Mouse (Mus musculus): Measurements from ENCODE around the gene Ins2. TPM values are rescaled to one million over a fixed set of nuclear protein-coding genes. Genes with fewer than 3 reads are reported as not detected.

Gene Ins2
- total RNA-seq, 2 experiments from 2014 or later = not detected

DNA sequence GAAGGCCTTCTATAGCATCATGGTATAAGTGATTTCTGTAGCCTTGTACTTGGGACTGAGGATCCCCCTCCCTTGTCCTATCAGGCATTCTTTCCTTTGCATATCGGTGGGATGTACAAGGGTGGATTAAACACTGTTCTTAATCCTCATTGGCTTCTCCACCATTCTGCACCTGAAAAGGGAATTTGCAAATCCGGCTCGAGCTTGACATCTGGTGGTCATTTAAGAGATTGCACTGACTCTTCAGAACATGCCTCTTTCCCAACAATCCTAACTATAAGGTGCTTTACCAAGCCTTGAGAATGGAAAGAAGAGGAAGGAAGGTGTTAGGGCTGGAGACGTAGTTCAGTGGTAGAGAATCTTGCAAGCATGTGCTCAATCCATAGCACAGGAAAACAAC lies 71.1 kb downstream of the Ins2 start:
- Histone ChIP-seq H3K27ac (no peak overlapping the region), H3K4me3 (no peak overlapping the region)
- TF ChIP-seq CTCF (conservative IDR thresholded peaks at IDR 0.05) = peak; percentile 89
- peak; percentile 64 to 79 for DNase-seq (ENCODE audit: low spot score in 2 of 2)

DNA sequence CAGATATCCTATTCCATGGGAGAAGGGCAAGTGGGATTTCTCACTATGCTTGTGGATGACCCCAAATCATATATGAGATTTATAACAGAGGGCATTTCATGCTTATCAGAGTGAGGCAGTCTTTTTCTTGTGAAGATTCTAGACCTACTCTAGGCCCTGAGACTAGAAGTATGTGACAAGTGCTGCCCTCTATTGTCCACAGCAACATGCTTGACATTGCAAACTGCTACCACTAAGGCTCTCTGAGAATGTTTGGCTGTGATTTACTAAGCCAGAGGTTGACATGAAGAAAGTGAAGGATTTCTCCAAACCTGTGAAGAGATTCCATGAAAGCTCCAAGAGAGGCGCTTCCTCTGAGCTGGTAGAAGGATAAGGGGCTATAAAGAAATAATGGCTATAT lies 72.1 kb downstream of the Ins2 start:
- peak; percentile 76 for TF ChIP-seq CTCF (conservative IDR thresholded peaks at IDR 0.05)
- H3K27ac ChIP-seq = no peak overlapping the region
- H3K4me3 ChIP-seq = no peak overlapping the region
- DNase-seq (ENCODE audit: low spot score in 2 of 2) = no peak

DNA sequence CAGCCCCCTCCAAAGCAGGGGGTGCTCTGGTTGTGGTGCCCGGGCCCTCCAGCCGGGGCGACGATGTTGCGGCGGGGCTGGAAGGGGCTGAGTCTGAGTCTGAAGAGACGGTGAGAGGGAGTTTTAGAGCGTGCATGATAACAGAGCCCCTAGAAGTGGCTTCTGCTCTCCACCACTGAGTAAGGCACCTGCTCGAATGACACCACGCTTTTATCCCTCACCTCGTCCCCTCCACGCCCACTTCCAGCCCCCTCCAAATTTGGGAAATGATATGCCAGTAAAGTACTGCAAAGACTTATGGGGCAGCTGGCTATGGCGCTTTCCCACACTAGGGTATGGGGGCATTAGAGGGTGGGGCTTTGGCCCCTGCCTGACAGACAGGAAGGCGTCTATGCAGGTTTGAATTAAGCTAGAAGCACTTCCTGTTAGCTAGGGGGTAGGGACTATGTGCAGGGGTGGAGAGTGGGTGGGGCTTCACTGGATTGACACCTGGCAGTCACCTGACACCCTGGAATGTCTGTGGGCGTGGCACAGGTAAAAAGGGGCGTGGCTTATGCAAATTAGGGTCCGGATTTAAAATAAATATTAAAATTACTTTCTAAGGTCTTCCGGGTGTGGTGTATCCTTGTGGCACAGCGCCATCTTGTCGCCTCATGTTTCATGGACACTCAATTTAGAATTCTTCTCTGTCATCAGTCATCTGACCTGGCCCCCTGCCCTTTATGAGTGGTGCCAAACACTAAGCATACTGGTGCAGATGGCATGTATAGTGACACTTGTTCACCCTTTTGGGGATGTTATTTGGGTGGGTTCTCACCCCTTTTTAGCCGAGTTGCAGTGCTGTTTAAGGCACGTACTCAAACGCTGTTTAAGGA lies 73.2 kb downstream of the Ins2 start, which contains the start of gene Gm49394:
Gene Gm49394 (minus strand): TSS at position 192 of the 875 bp plus-strand sequence.
- DNase-seq (ENCODE audit: low spot score in 2 of 2) = no peak
- no peak within 1 kb of the TSS for H3K4me3 ChIP-seq
- TF ChIP-seq CTCF (conservative IDR thresholded peaks at IDR 0.05) = no peak
- no peak within 1 kb of the TSS for H3K27ac ChIP-seq

- no peak for DNase-seq (ENCODE audit: low spot score in 2 of 2)
- Histone ChIP-seq H3K27ac (no peak overlapping the region), H3K4me3 (no peak overlapping the region)
- no peak for TF ChIP-seq CTCF (conservative IDR thresholded peaks at IDR 0.05)
These were observed 74.9 kb downstream of the Ins2 start for GRCm38 (mm10) chr7:142668328-142668727.

GRCm38 (mm10) chr7:142667521-142667920 lies 75.7 kb downstream of the Ins2 start:
- no peak for TF ChIP-seq CTCF (conservative IDR thresholded peaks at IDR 0.05)

GRCm38 (mm10) chr7:142666659-142667058 lies 76.5 kb downstream of the Ins2 start, which contains the start of gene Igf2:
TSS of gene Igf2 (minus strand) at chr7:142666816.
- no peak for TF ChIP-seq CTCF (conservative IDR thresholded peaks at IDR 0.05)
- DNase-seq (ENCODE audit: low spot score in 2 of 2) = no peak
- no peak within 1 kb of the TSS for H3K4me3 ChIP-seq
- H3K27ac ChIP-seq = no peak within 1 kb of the TSS

More at GRCm38 (mm10) chr7:142667521-142667920, 75.7 kb downstream of the Ins2 start:
- DNase-seq (ENCODE audit: low spot score in 2 of 2) = no peak
- no peak overlapping the region for H3K4me3 ChIP-seq
- H3K27ac ChIP-seq = no peak overlapping the region

GRCm38 (mm10) chr7:142666109-142666508 lies 77.1 kb downstream of the Ins2 start:
- TF ChIP-seq CTCF (conservative IDR thresholded peaks at IDR 0.05) = no peak
- no peak for DNase-seq (ENCODE audit: low spot score in 2 of 2)
- H3K4me3 ChIP-seq = no peak overlapping the region
- no peak overlapping the region for H3K27ac ChIP-seq

DNA sequence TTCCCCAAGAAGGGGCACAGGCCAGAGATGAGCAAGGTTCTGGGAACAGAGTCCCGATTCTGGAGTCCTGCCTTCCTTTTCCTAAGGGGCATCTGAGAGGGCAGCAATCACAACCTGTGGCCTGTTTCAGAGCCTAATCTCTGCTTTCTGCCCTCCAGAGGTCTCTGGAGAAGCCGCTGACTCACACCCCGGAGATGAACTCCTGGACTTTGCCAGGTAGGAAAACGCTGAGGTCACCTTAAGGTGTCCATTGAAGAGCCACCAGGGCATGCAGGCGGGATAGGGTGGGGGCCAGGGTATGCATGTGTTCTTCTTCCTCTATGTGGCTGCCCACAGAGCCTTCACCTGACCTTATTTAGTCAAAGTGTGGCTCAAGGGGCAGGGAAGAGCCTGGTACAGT lies 77.8 kb downstream of the Ins2 start:
- Histone ChIP-seq H3K4me3 (no peak overlapping the region), H3K27ac (no peak overlapping the region)
- no peak for DNase-seq (ENCODE audit: low spot score in 2 of 2)
- TF ChIP-seq CTCF (conservative IDR thresholded peaks at IDR 0.05) = no peak

- Histone ChIP-seq H3K4me3 (no peak overlapping the region), H3K27ac (no peak overlapping the region)
- DNase-seq (ENCODE audit: low spot score in 2 of 2) = no peak
- TF ChIP-seq CTCF (conservative IDR thresholded peaks at IDR 0.05) = no peak
These were observed 78.6 kb downstream of the Ins2 start for GRCm38 (mm10) chr7:142664465-142665029.

GRCm38 (mm10) chr7:142663931-142664421 lies 79.2 kb downstream of the Ins2 start:
- H3K27ac ChIP-seq = no peak overlapping the region
- no peak for DNase-seq (ENCODE audit: low spot score in 2 of 2)
- no peak for TF ChIP-seq CTCF (conservative IDR thresholded peaks at IDR 0.05)
- H3K4me3 ChIP-seq = no peak overlapping the region

GRCm38 (mm10) chr7:142663151-142663550 lies 80.0 kb downstream of the Ins2 start:
- Histone ChIP-seq H3K27ac (no peak overlapping the region), H3K4me3 (no peak overlapping the region)
- TF ChIP-seq CTCF (conservative IDR thresholded peaks at IDR 0.05) = no peak
- no peak for DNase-seq (ENCODE audit: low spot score in 2 of 2)

- DNase-seq (ENCODE audit: low spot score in 2 of 2) = no peak
- TF ChIP-seq CTCF (conservative IDR thresholded peaks at IDR 0.05) = no peak
- no peak overlapping the region for H3K27ac ChIP-seq
- H3K4me3 ChIP-seq = no peak overlapping the region
These were observed 81.4 kb downstream of the Ins2 start for GRCm38 (mm10) chr7:142661811-142662210.

DNA sequence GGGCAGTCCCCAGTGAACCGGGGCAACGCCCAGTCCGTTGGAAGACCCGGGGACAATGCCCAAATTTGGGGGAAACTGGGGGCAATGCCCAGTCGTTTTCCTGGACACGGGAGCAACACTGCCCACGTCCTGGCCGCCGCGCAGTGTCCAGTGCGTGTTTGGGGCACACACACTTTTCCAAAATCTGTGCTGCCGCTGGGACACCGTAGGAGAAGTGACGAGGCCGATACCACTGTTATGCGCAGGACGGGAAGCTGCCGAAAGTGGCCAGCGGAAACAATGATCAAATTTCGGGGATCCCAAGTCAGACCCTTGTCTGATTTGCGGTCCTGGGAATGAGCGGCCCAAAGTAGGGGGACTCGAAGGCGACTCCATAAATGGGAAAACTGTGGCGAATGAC lies 82.1 kb downstream of the Ins2 start:
- no peak overlapping the region for H3K4me3 ChIP-seq
- H3K27ac ChIP-seq = no peak overlapping the region
- TF ChIP-seq CTCF (conservative IDR thresholded peaks at IDR 0.05) = no peak
- no peak for DNase-seq (ENCODE audit: low spot score in 2 of 2)

GRCm38 (mm10) chr7:142660651-142660945 lies 82.6 kb downstream of the Ins2 start:
- no peak overlapping the region for H3K27ac ChIP-seq
- no peak overlapping the region for H3K4me3 ChIP-seq
- TF ChIP-seq CTCF (conservative IDR thresholded peaks at IDR 0.05) = no peak
- DNase-seq (ENCODE audit: low spot score in 2 of 2) = no peak
